Comparison of ENCODE assay signal across 21 mouse cellular contexts in genomic region chr4:103841126-103841525, GRCm38 (mm10).
DNase-seq lines count a peak whose midpoint lies in the region; ATAC-seq and TF ChIP-seq lines count a peak whose summit lies in the region.
"Had no signal": no experiment of that assay in that cellular context is flagged by ENCODE, and none has a peak within 500 bp of the region (broad histone marks: within the 10 kb centered on the region; RNA-seq: fewer than 3 reads in every experiment).

No protein-coding gene starts in this region.

- no peaks in the 10 kb centered on the region for H3K9me3 ChIP-seq in kidney, embryonic 14.5 days (ENCODE audit: control insufficient read depth, low read length)
- H3K9me3 ChIP-seq in midbrain, postnatal 0 days (ENCODE audit: low read length), result no peaks in the 10 kb centered on the region
- no peaks in the 10 kb centered on the region for H3K9me3 ChIP-seq in midbrain, embryonic 13.5 days
- H3K9me3 ChIP-seq: embryonic facial prominence, embryonic 12.5 days; forebrain, embryonic 15.5 days; heart, embryonic 10.5 days had no signal

- no peak for TF ChIP-seq CTCF in kidney, adult 2 months (conservative IDR thresholded peaks at IDR 0.05; ENCODE audit: insufficient read depth, insufficient read length, low read depth, low read length)
- no peak for TF ChIP-seq CTCF in midbrain, postnatal 0 days (IDR thresholded peaks at IDR 0.05)

- H3K27ac ChIP-seq in kidney, adult 2 months (ENCODE audit: insufficient read depth, low read depth, low read length), result no peak overlapping the region
- H3K27ac ChIP-seq in kidney, embryonic 14.5 days (ENCODE audit: low read depth, low read length), result no peak overlapping the region
- H3K27ac ChIP-seq in midbrain, postnatal 0 days (ENCODE audit: low read depth, low read length), result no peak overlapping the region
- no peak overlapping the region for H3K27ac ChIP-seq in midbrain, embryonic 13.5 days
- H3K27ac ChIP-seq: embryonic facial prominence, embryonic 12.5 days; forebrain, embryonic 15.5 days; heart, embryonic 10.5 days; hindbrain, embryonic 14.5 days had no signal

- no peak overlapping the region for H3K9ac ChIP-seq in kidney, embryonic 14.5 days (ENCODE audit: low read depth, low read length)
- no peak overlapping the region for H3K9ac ChIP-seq in midbrain, postnatal 0 days (replicated peaks; ENCODE audit: low read length, poor library complexity, severe bottlenecking)
- no peak overlapping the region for H3K9ac ChIP-seq in midbrain, embryonic 13.5 days (replicated peaks)
- H3K9ac ChIP-seq: embryonic facial prominence, embryonic 12.5 days; forebrain, embryonic 15.5 days; hindbrain, embryonic 14.5 days had no signal

- no peak overlapping the region for H3K4me2 ChIP-seq in kidney, embryonic 14.5 days (replicated peaks; ENCODE audit: low read depth, low read length)
- no peak overlapping the region for H3K4me2 ChIP-seq in midbrain, postnatal 0 days (ENCODE audit: low read depth, low read length, poor library complexity, severe bottlenecking)
- no peak overlapping the region for H3K4me2 ChIP-seq in midbrain, embryonic 13.5 days (replicated peaks)
- H3K4me2 ChIP-seq: embryonic facial prominence, embryonic 12.5 days; forebrain, embryonic 15.5 days; hindbrain, embryonic 14.5 days had no signal

- no peaks in the 10 kb centered on the region for H3K36me3 ChIP-seq in kidney, adult 2 months (ENCODE audit: control insufficient read depth, insufficient read depth, low read length)
- no peaks in the 10 kb centered on the region for H3K36me3 ChIP-seq in kidney, embryonic 14.5 days (ENCODE audit: control insufficient read depth, insufficient read depth, low read length)
- no peaks in the 10 kb centered on the region for H3K36me3 ChIP-seq in midbrain, postnatal 0 days (ENCODE audit: insufficient read depth, low read length)
- no peaks in the 10 kb centered on the region for H3K36me3 ChIP-seq in midbrain, embryonic 13.5 days
- H3K36me3 ChIP-seq: embryonic facial prominence, embryonic 12.5 days; forebrain, embryonic 15.5 days; G1E; heart, embryonic 10.5 days had no signal

- TF ChIP-seq POLR2A in kidney, adult 2 months (IDR thresholded peaks at IDR 0.05; ENCODE audit: low read depth, low read length), result no peak

- DNase-seq in cerebellum, postnatal 10 days, result peak; percentile 42 to 56
- DNase-seq in cerebellum, adult 8-10 months, result no peak
- DNase-seq in kidney, adult 2 months, result peak; percentile 45
- DNase-seq in kidney, postnatal 14 days, result no peak
- DNase-seq in kidney, postnatal 36 days, result peak; percentile 21 to 52
- DNase-seq in midbrain, postnatal 0 days (ENCODE audit: low spot score), result peak; percentile 52
- DNase-seq: adrenal gland, postnatal 10 days; B cell, adult 2 months; cerebellum, adult 11-12 months; cerebellum, adult 9-11 months; gastrocnemius, postnatal 36 days; heart, adult 18-20 months; heart, postnatal 10 days had no signal

- ATAC-seq in kidney, embryonic 14.5 days (ENCODE audit: low FRiP score, low TSS enrichment), result no peak
- ATAC-seq in midbrain, postnatal 0 days (ENCODE audit: low FRiP score), result no peak
- ATAC-seq in midbrain, embryonic 13.5 days, result no peak
- ATAC-seq: CD4-positive, CD25-positive, alpha-beta regulatory T cell, adult 4 months; forebrain, embryonic 15.5 days had no signal

- no peak overlapping the region for H3K4me3 ChIP-seq in kidney, adult 2 months (ENCODE audit: insufficient read depth, low read depth, low read length)
- no peak overlapping the region for H3K4me3 ChIP-seq in kidney, embryonic 14.5 days (ENCODE audit: low read length)
- no peak overlapping the region for H3K4me3 ChIP-seq in midbrain, postnatal 0 days (ENCODE audit: low read depth, low read length)
- H3K4me3 ChIP-seq in midbrain, embryonic 13.5 days (replicated peaks), result no peak overlapping the region
- H3K4me3 ChIP-seq: embryonic facial prominence, embryonic 12.5 days; forebrain, embryonic 15.5 days; heart, embryonic 10.5 days had no signal

- H3K4me1 ChIP-seq in kidney, adult 2 months (ENCODE audit: control insufficient read depth, insufficient read depth, low read length), result no peaks in the 10 kb centered on the region
- H3K4me1 ChIP-seq in kidney, embryonic 14.5 days (ENCODE audit: control insufficient read depth, insufficient read depth, low read length), result no peaks in the 10 kb centered on the region
- peaks cover 1% of the 10 kb centered on the region; the same call in 1 of the 2 replicates for H3K4me1 ChIP-seq in midbrain, postnatal 0 days (ENCODE audit: insufficient read depth, low read length)
- peaks cover 12% of the 10 kb centered on the region for H3K4me1 ChIP-seq in midbrain, embryonic 13.5 days (replicated peaks)
- H3K4me1 ChIP-seq: embryonic facial prominence, embryonic 12.5 days; heart, embryonic 10.5 days had no signal

- WGBS in kidney, adult 2 months, result 46% methylated on average over 7 of the region's 7 CpGs
- 59% methylated on average over 7 of the region's 7 CpGs for WGBS in kidney, embryonic 14.5 days
- 56% methylated on average over 7 of the region's 7 CpGs for WGBS in midbrain, postnatal 0 days
- 73% methylated on average over 7 of the region's 7 CpGs for WGBS in midbrain, embryonic 13.5 days

- no peaks in the 10 kb centered on the region; the same call in 1 of the 2 replicates for H3K27me3 ChIP-seq in kidney, adult 2 months (replicated peaks; ENCODE audit: control insufficient read depth, insufficient read depth, low read length)
- no peaks in the 10 kb centered on the region for H3K27me3 ChIP-seq in kidney, embryonic 14.5 days (ENCODE audit: control insufficient read depth, insufficient read depth, low read length)
- no peaks in the 10 kb centered on the region for H3K27me3 ChIP-seq in midbrain, postnatal 0 days (ENCODE audit: insufficient read depth, low read length)
- H3K27me3 ChIP-seq in midbrain, embryonic 13.5 days, result no peaks in the 10 kb centered on the region
- H3K27me3 ChIP-seq: embryonic facial prominence, embryonic 12.5 days; forebrain, embryonic 15.5 days had no signal

Comparison
In these comparisons a context has a peak if more than half of its experiments do, and no peak if none do; other contexts are left out.
1. DNase-seq: peak in cerebellum, postnatal 10 days (2 of 2), kidney, adult 2 months (single experiment), kidney, postnatal 36 days (2 of 2) and midbrain, postnatal 0 days (single experiment); none in cerebellum, adult 8-10 months (single experiment) and kidney, postnatal 14 days (single experiment).